Mouse (Mus musculus): Measurements from ENCODE around the gene Rfc2.
A peak's percentile ranks its signal among the peaks of the same experiment; 100 is the strongest.

DNA sequence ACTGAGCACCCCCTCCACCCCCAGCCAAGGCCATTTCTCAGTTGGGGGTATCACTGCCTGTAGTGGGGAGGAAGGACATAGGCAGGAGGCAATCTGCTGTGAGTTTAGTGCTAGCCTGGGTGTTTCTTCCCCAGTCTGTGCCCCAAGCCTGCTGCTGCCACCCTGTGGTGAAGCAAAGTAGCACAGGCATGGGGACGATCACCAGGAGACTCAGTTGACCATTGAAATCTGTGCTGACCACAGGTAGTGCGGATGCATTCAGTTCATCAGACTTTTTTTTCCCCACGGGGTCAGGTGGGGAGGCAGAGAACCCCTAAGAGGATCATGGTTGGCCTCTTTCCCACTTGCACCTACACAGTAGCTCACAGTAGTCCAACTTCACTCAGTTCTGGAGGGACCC, 35.9 kb downstream of the Rfc2 start:
- no peak for TF ChIP-seq EP300 (optimal IDR thresholded peaks at IDR 0.05)
- TF ChIP-seq CTCF (IDR thresholded peaks at IDR 0.05; ENCODE audit: low read depth): peak; percentile 93

Measured in stomach, postnatal 0 days (tissue).